Mouse (Mus musculus): ENCODE measurements at regions not wholly inside any gene's neighbourhood (a gene's known extent, or its start where the extent isn't known, plus 50 kb on each side); places are given as distances from the start of the nearest gene placed in this dataset.

DNA sequence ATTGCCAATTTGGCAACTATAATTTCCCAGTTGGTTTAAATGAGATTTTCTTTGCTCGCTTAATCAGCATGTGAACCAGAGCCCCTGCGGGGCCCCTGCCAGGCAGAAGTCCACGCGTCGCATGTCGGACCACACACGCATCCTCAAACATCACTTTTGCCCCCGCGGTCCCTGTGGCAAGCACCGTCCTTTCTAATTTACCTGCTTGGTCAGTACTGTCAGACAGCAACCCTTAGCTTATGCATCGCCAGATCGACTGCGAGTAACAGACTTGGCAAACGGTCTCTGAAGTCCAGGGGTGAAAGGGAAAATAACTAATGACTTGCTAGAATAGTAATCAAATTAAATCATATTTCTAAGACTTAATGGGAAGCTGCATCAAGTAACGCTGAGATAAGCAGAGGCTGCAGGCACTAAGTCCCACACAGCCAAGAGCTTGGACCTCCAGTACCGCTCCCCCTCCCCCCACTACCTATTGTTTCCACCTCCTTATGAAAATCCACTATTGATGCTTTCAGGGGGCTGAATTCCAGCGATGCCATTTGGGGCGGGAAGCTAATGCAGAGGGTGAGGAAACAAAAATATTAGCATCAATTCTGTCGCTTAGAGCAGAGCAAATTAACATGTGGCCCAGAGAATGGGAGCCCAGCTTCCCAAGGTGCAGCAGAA is 142.0 kb upstream of the Cntnap4 start:
- H3K9me3 ChIP-seq: no peaks in the 10 kb centered on the region
- no peak overlapping the region for H3K4me2 ChIP-seq
- H3K27me3 ChIP-seq (replicated peaks): no peaks in the 10 kb centered on the region
- no peak overlapping the region for H3K9ac ChIP-seq
- ATAC-seq (ENCODE audit: extremely low read depth, insufficient number of reproducible peaks, low FRiP score, low TSS enrichment): no peak
- WGBS: 60% methylated on average over 19 of the region's 19 CpGs
- no peak overlapping the region for H3K4me3 ChIP-seq
- no peak overlapping the region for H3K27ac ChIP-seq (replicated peaks)
- H3K4me1 ChIP-seq: no peaks in the 10 kb centered on the region
- no peaks in the 10 kb centered on the region for H3K36me3 ChIP-seq

DNA sequence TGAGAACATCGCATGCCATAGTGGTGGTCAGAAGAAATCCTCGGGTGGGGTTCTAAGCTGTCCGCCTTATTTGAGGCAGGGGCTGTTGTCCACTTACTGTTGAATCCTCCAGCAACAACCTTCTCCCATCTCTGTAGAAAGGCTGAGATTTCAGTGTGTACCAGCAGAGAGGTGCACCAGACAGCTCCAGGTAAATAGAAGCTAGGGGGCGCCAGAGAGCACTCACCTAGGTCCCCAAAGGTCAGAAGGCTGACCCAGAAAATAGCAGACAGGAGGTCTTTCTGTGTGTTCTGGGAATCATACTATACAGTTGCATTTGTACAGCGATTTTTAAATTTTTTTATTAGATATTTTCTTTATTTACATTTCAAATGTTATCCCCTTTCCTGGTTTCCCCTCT is 157.9 kb upstream of the Cntnap4 start:
- 0 out of 2 replicates have a peak, but pooled peaks cover 3% of the 10 kb centered on the region for H3K9me3 ChIP-seq
- H3K36me3 ChIP-seq: no peaks in the 10 kb centered on the region
- no peaks in the 10 kb centered on the region for H3K4me1 ChIP-seq
- ATAC-seq (ENCODE audit: extremely low read depth, insufficient number of reproducible peaks, low FRiP score, low TSS enrichment): no peak
- H3K9ac ChIP-seq: no peak overlapping the region
- no peak overlapping the region for H3K4me3 ChIP-seq
- no peak overlapping the region for H3K27ac ChIP-seq (replicated peaks)
- H3K4me2 ChIP-seq: no peak overlapping the region
- WGBS: 69% methylated on average over 5 of the region's 5 CpGs
- no peaks in the 10 kb centered on the region for H3K27me3 ChIP-seq (replicated peaks)

- ATAC-seq (ENCODE audit: extremely low read depth, insufficient number of reproducible peaks, low FRiP score, low TSS enrichment): no peak
- Histone ChIP-seq H3K27ac (replicated peaks) (no peak overlapping the region), H3K9me3 (no peaks in the 10 kb centered on the region), H3K27me3 (replicated peaks) (no peaks in the 10 kb centered on the region), H3K4me2 (no peak overlapping the region), H3K4me1 (no peaks in the 10 kb centered on the region), H3K4me3 (no peak overlapping the region), H3K36me3 (no peaks in the 10 kb centered on the region), H3K9ac (no peak overlapping the region)
- 24% methylated on average over 6 of the region's 6 CpGs for WGBS
Measured at GRCm38 (mm10) chr8:112411213-112411612, 158.6 kb upstream of the Cntnap4 start.

DNA sequence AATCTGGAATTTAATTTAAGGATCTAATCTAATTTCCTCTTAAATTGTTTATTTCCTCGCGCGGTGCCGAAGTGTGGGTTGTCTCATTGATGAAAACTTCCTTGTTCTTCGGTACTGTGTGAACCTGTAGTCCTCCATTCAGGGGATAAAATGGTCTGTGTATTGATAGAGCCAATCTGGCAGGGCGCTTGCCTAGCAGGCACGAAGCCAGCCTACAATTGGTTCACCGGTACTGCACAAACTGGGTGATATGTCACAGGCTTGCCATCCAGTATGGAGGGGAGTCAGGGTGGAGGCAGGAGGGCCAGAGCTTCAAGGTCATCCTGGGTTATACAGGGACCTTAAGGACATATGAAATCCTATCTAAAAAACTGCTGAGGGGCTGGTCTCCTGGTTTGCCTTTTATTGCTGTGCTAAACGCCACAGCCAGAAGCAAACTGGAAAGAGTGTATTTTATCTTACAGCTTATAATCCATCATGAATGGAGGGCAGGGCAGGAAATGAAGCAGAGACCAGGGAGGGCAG is 161.6 kb upstream of the Cntnap4 start:
- Histone ChIP-seq H3K9ac (no peak overlapping the region), H3K4me2 (no peak overlapping the region), H3K9me3 (no peaks in the 10 kb centered on the region), H3K27me3 (replicated peaks) (no peaks in the 10 kb centered on the region), H3K4me1 (no peaks in the 10 kb centered on the region), H3K27ac (replicated peaks) (no peak overlapping the region), H3K36me3 (no peaks in the 10 kb centered on the region), H3K4me3 (no peak overlapping the region)
- WGBS: 78% methylated on average over 9 of the region's 9 CpGs
- ATAC-seq (ENCODE audit: extremely low read depth, insufficient number of reproducible peaks, low FRiP score, low TSS enrichment): no peak

GRCm38 (mm10) chr8:112404087-112404486 is 165.8 kb upstream of the Cntnap4 start:
- H3K4me1 ChIP-seq: no peaks in the 10 kb centered on the region
- no peak overlapping the region for H3K4me3 ChIP-seq
- H3K36me3 ChIP-seq: no peaks in the 10 kb centered on the region
- H3K9me3 ChIP-seq: no peaks in the 10 kb centered on the region
- H3K4me2 ChIP-seq: no peak overlapping the region
- no peaks in the 10 kb centered on the region for H3K27me3 ChIP-seq (replicated peaks)
- ATAC-seq (ENCODE audit: extremely low read depth, insufficient number of reproducible peaks, low FRiP score, low TSS enrichment): no peak
- WGBS: 2% methylated on average over 2 of the region's 2 CpGs
- no peak overlapping the region for H3K9ac ChIP-seq
- no peak overlapping the region for H3K27ac ChIP-seq (replicated peaks)

GRCm38 (mm10) chr8:112397438-112397837 is 172.4 kb upstream of the Cntnap4 start:
- ATAC-seq (ENCODE audit: extremely low read depth, insufficient number of reproducible peaks, low FRiP score, low TSS enrichment): no peak
- H3K27ac ChIP-seq (replicated peaks): no peak overlapping the region
- H3K4me3 ChIP-seq: no peak overlapping the region
- no peaks in the 10 kb centered on the region for H3K4me1 ChIP-seq
- 27% methylated on average over 2 of the region's 2 CpGs for WGBS
- H3K9me3 ChIP-seq: no peaks in the 10 kb centered on the region; the same call in 1 of the 2 replicates
- no peaks in the 10 kb centered on the region for H3K36me3 ChIP-seq
- no peak overlapping the region for H3K9ac ChIP-seq
- no peak overlapping the region for H3K4me2 ChIP-seq
- no peaks in the 10 kb centered on the region for H3K27me3 ChIP-seq (replicated peaks)

GRCm38 (mm10) chr8:112390108-112390507 is 179.7 kb upstream of the Cntnap4 start:
- WGBS: 70% methylated on average over 4 of the region's 4 CpGs
- no peak overlapping the region for H3K4me2 ChIP-seq
- H3K4me1 ChIP-seq: no peaks in the 10 kb centered on the region
- no peaks in the 10 kb centered on the region for H3K27me3 ChIP-seq (replicated peaks)
- no peaks in the 10 kb centered on the region for H3K36me3 ChIP-seq
- peaks cover 6% of the 10 kb centered on the region for H3K9me3 ChIP-seq
- no peak overlapping the region for H3K9ac ChIP-seq
- ATAC-seq (ENCODE audit: extremely low read depth, insufficient number of reproducible peaks, low FRiP score, low TSS enrichment): no peak
- H3K27ac ChIP-seq (replicated peaks): no peak overlapping the region
- no peak overlapping the region for H3K4me3 ChIP-seq

DNA sequence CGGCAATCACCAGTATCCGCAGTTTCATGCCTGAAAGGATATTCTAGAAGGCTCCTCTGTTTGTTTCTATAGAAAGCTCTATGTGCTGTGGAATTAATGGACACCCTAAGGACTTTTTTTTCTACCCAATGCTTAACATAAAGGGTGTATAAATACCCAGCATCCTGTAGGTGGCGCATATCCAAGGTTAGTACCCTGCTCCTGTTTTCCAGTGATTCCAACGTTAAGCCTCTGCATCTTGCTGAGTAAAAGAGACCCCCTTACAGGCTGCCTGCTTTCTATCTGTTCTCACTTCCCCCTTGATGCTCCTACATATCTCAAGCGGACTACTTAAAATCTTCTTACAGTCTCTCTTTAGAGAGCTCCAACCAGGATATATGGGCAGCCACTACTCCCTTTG is 221.5 kb upstream of the Cntnap4 start:
- Histone ChIP-seq H3K4me1 (no peaks in the 10 kb centered on the region), H3K36me3 (no peaks in the 10 kb centered on the region), H3K9ac (no peak overlapping the region), H3K27me3 (replicated peaks) (no peaks in the 10 kb centered on the region), H3K4me3 (no peak overlapping the region), H3K4me2 (no peak overlapping the region), H3K9me3 (no peaks in the 10 kb centered on the region; the same call in 1 of the 2 replicates), H3K27ac (replicated peaks) (no peak overlapping the region)
- WGBS: 29% methylated on average over 5 of the region's 5 CpGs
- ATAC-seq (ENCODE audit: extremely low read depth, insufficient number of reproducible peaks, low FRiP score, low TSS enrichment): no peak

- Histone ChIP-seq H3K4me3 (no peak overlapping the region), H3K27ac (replicated peaks) (no peak overlapping the region), H3K4me1 (no peaks in the 10 kb centered on the region), H3K27me3 (replicated peaks) (no peaks in the 10 kb centered on the region), H3K9ac (no peak overlapping the region), H3K4me2 (no peak overlapping the region), H3K36me3 (no peaks in the 10 kb centered on the region), H3K9me3 (no peaks in the 10 kb centered on the region)
- ATAC-seq (ENCODE audit: extremely low read depth, insufficient number of reproducible peaks, low FRiP score, low TSS enrichment): no peak
- WGBS: 77% methylated on average over 11 of the region's 11 CpGs
Measured at GRCm38 (mm10) chr8:112333171-112333570, 236.7 kb upstream of the Cntnap4 start.

- Histone ChIP-seq H3K4me1 (no peaks in the 10 kb centered on the region), H3K27me3 (replicated peaks) (no peaks in the 10 kb centered on the region), H3K4me2 (no peak overlapping the region), H3K9me3 (no peaks in the 10 kb centered on the region), H3K36me3 (no peaks in the 10 kb centered on the region), H3K27ac (replicated peaks) (no peak overlapping the region), H3K9ac (no peak overlapping the region), H3K4me3 (no peak overlapping the region)
- no peak for ATAC-seq (ENCODE audit: extremely low read depth, insufficient number of reproducible peaks, low FRiP score, low TSS enrichment)
- 69% methylated on average over 10 of the region's 10 CpGs for WGBS
Measured at GRCm38 (mm10) chr8:112332021-112332420, 237.8 kb upstream of the Cntnap4 start.

DNA sequence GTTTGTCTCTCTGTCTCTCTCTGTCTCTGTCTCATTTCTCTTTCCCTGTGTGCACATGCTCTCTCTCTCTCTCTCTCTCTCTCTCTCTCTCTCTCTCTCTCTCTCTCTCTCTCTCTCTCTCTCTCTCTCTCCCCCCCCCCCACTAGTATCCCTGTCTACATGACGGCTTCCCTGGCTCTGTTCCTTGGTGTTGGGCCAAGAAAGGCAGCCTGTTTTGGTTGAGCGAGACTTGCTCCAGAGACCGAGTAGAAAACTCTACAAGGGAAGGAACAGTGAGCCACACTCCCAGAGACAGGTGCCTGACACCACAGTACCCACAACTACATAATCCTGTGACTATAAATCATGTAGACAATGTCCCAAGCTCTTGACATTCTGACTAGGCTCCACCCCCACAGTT is 260.0 kb upstream of the Cntnap4 start:
- H3K36me3 ChIP-seq: no peaks in the 10 kb centered on the region
- H3K27ac ChIP-seq (replicated peaks): no peak overlapping the region
- no peaks in the 10 kb centered on the region for H3K4me1 ChIP-seq
- H3K4me2 ChIP-seq: no peak overlapping the region
- no peaks in the 10 kb centered on the region for H3K9me3 ChIP-seq
- 51% methylated on average over 3 of the region's 3 CpGs for WGBS
- H3K9ac ChIP-seq: no peak overlapping the region
- no peak for ATAC-seq (ENCODE audit: extremely low read depth, insufficient number of reproducible peaks, low FRiP score, low TSS enrichment)
- no peak overlapping the region for H3K4me3 ChIP-seq
- H3K27me3 ChIP-seq (replicated peaks): no peaks in the 10 kb centered on the region

DNA sequence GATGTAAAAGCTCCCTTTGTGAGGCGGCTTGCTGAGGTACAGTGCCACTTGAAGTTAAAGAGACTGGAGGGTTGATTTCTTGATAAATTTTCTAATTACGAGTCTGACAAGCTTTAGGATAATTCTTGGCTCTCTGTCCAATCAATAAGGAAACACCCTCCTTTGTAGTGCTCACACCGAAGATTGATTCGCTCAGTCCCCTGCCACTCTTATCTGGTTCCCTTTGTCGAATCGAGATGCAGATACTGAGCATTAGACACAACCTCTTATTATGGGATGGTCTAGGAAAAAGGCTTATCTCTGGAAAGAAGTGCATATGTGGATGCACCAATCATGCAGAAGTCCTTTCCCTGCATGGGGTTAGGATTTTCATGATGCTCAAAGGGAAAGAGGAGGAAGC is 261.5 kb upstream of the Cntnap4 start:
- no peaks in the 10 kb centered on the region for H3K36me3 ChIP-seq
- ATAC-seq (ENCODE audit: extremely low read depth, insufficient number of reproducible peaks, low FRiP score, low TSS enrichment): no peak
- H3K4me3 ChIP-seq: no peak overlapping the region
- WGBS: 76% methylated on average over 6 of the region's 6 CpGs
- no peaks in the 10 kb centered on the region for H3K4me1 ChIP-seq
- no peak overlapping the region for H3K27ac ChIP-seq (replicated peaks)
- no peaks in the 10 kb centered on the region for H3K27me3 ChIP-seq (replicated peaks)
- no peak overlapping the region for H3K4me2 ChIP-seq
- no peak overlapping the region for H3K9ac ChIP-seq
- H3K9me3 ChIP-seq: no peaks in the 10 kb centered on the region; the same call in 1 of the 2 replicates
